Mouse (Mus musculus): ENCODE measurements around the gene Spata6. TPM values are rescaled to one million over a fixed set of nuclear protein-coding genes. Genes with fewer than 3 reads are reported as not detected.

The Spata6 gene
- polyA plus RNA-seq, 1 experiment from 2014 or later, result 5.3 TPM

GRCm38 (mm10) chr4:111704126-111704525 lies 15.7 kb upstream of the Spata6 start:
- Histone ChIP-seq H3K27ac (no peak overlapping the region), H3K9me3 (replicated peaks) (no peaks in the 10 kb centered on the region), H3K4me3 (no peak overlapping the region), H3K4me2 (no peak overlapping the region), H3K4me1 (no peaks in the 10 kb centered on the region), H3K36me3 (no peaks in the 10 kb centered on the region), H3K27me3 (replicated peaks) (no peaks in the 10 kb centered on the region), H3K9ac (no peak overlapping the region)
- WGBS (ENCODE audit: insufficient replicate concordance), result 81% methylated on average over 2 of the region's 2 CpGs
- no peak for ATAC-seq

GRCm38 (mm10) chr4:111704975-111705374 lies 14.8 kb upstream of the Spata6 start:
- H3K27me3 ChIP-seq (replicated peaks), result no peaks in the 10 kb centered on the region
- no peaks in the 10 kb centered on the region for H3K36me3 ChIP-seq
- no peaks in the 10 kb centered on the region for H3K4me1 ChIP-seq
- H3K4me3 ChIP-seq, result no peak overlapping the region
- no peaks in the 10 kb centered on the region for H3K9me3 ChIP-seq (replicated peaks)
- no peak overlapping the region for H3K4me2 ChIP-seq
- no peak overlapping the region for H3K9ac ChIP-seq
- WGBS (ENCODE audit: insufficient replicate concordance), result 47% methylated on average over 3 of the region's 3 CpGs
- no peak overlapping the region for H3K27ac ChIP-seq
- ATAC-seq, result no peak

DNA sequence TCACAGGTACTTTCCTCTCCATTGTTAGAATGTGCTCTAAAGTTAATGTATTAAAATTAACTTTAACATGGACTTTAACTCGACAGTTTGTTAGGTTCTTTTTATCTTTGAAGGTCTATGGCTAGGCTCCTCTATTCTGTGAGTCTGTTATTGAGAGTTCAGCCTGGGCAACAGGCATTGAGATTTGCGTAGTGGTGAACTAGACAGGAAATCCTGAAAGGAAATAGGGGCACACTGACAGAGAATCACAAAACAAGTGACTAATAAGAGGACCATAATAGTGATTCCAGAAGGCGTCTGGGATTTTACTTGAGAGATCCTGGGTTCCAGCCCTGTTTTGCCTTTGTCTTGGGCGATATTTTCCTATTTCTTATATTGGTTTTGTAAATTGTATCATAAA lies 488 bp upstream of the Spata6 start:
- H3K9ac ChIP-seq, result no peak overlapping the region; the same call in 1 of the 2 replicates
- H3K9me3 ChIP-seq (replicated peaks), result no peaks in the 10 kb centered on the region
- H3K27me3 ChIP-seq (replicated peaks), result no peaks in the 10 kb centered on the region
- no peaks in the 10 kb centered on the region for H3K36me3 ChIP-seq
- peaks cover 20% of the 10 kb centered on the region for H3K4me1 ChIP-seq
- WGBS (ENCODE audit: insufficient replicate concordance), result 32% methylated on average over 4 of the region's 4 CpGs
- H3K4me2 ChIP-seq, result peak overlapping the region; percentile 93
- no peak overlapping the region for H3K27ac ChIP-seq
- H3K4me3 ChIP-seq, result peak overlapping the region; percentile 77
- ATAC-seq, result no peak

- H3K27me3 ChIP-seq (replicated peaks), result no peaks in the 10 kb centered on the region
- peak overlapping the region; percentile 93 for H3K4me2 ChIP-seq
- H3K27ac ChIP-seq, result no peak overlapping the region
- WGBS (ENCODE audit: insufficient replicate concordance), result 28% methylated on average over 2 of the region's 2 CpGs
- peaks cover 20% of the 10 kb centered on the region for H3K4me1 ChIP-seq
- no peak overlapping the region; the same call in 1 of the 2 replicates for H3K9ac ChIP-seq
- no peak for ATAC-seq
- peak overlapping the region; percentile 77 for H3K4me3 ChIP-seq
- no peaks in the 10 kb centered on the region for H3K9me3 ChIP-seq (replicated peaks)
- H3K36me3 ChIP-seq, result no peaks in the 10 kb centered on the region
These were observed 849 bp downstream of the Spata6 start for GRCm38 (mm10) chr4:111720662-111721003.

GRCm38 (mm10) chr4:111721121-111721840 lies 1.5 kb downstream of the Spata6 start:
- Histone ChIP-seq H3K36me3 (no peaks in the 10 kb centered on the region), H3K4me2 (peak overlapping the region; percentile 93), H3K4me1 (peaks cover 20% of the 10 kb centered on the region), H3K27me3 (replicated peaks) (no peaks in the 10 kb centered on the region), H3K9ac (no peak overlapping the region), H3K4me3 (peak overlapping the region; percentile 77; the same call in 1 of the 2 replicates), H3K27ac (peak overlapping the region; percentile 51), H3K9me3 (replicated peaks) (no peaks in the 10 kb centered on the region)
- no peak for ATAC-seq
- WGBS (ENCODE audit: insufficient replicate concordance), result 33% methylated on average over 4 of the region's 4 CpGs

GRCm38 (mm10) chr4:111737551-111737950 lies 17.8 kb downstream of the Spata6 start:
- H3K36me3 ChIP-seq, result no peaks in the 10 kb centered on the region
- H3K4me1 ChIP-seq, result no peaks in the 10 kb centered on the region
- H3K9ac ChIP-seq, result no peak overlapping the region
- no peak for ATAC-seq
- H3K27me3 ChIP-seq (replicated peaks), result no peaks in the 10 kb centered on the region
- WGBS (ENCODE audit: insufficient replicate concordance), result 68% methylated on average over 1 of the region's 1 CpGs
- H3K4me3 ChIP-seq, result no peak overlapping the region
- H3K4me2 ChIP-seq, result no peak overlapping the region
- no peak overlapping the region for H3K27ac ChIP-seq
- no peaks in the 10 kb centered on the region for H3K9me3 ChIP-seq (replicated peaks)

- no peaks in the 10 kb centered on the region for H3K27me3 ChIP-seq (replicated peaks)
- WGBS (ENCODE audit: insufficient replicate concordance), result 63% methylated on average over 4 of the region's 4 CpGs
These were observed 60.7 kb downstream of the Spata6 start for GRCm38 (mm10) chr4:111780533-111780932.

DNA sequence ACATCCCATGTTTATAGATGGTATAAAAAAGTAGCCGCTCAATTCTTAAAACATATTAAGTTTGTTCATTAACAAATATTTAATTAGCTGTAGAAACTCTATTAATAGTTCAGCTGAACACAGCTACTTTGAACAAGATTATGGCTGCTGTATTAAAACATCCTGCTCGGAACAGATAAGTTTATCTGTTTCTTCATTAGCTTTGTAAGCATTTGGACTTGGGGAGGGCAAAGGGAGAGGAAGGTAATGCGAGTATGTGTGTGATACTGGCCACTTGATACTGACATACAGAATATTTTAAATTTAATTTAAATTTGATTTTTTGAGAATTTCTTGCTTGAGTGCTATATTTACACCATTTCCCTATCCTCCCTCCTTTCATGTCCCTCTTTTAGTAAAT lies 80.1 kb downstream of the Spata6 start:
- Histone ChIP-seq H3K9ac (no peak overlapping the region), H3K4me2 (no peak overlapping the region), H3K4me3 (no peak overlapping the region), H3K27me3 (replicated peaks) (no peaks in the 10 kb centered on the region), H3K36me3 (no peaks in the 10 kb centered on the region), H3K27ac (no peak overlapping the region), H3K9me3 (replicated peaks) (no peaks in the 10 kb centered on the region), H3K4me1 (no peaks in the 10 kb centered on the region)
- 52% methylated on average over 3 of the region's 3 CpGs for WGBS (ENCODE audit: insufficient replicate concordance)
- peak; percentile 83 for ATAC-seq

More at GRCm38 (mm10) chr4:111780533-111780932, 60.7 kb downstream of the Spata6 start:
- no peak overlapping the region for H3K4me2 ChIP-seq
- no peaks in the 10 kb centered on the region for H3K9me3 ChIP-seq (replicated peaks)
- no peak overlapping the region for H3K9ac ChIP-seq
- H3K36me3 ChIP-seq, result no peaks in the 10 kb centered on the region
- no peak for ATAC-seq
- H3K4me3 ChIP-seq, result no peak overlapping the region
- H3K27ac ChIP-seq, result no peak overlapping the region
- no peaks in the 10 kb centered on the region for H3K4me1 ChIP-seq

- H3K27me3 ChIP-seq (replicated peaks), result no peaks in the 10 kb centered on the region
- H3K27ac ChIP-seq, result no peak overlapping the region
- H3K4me2 ChIP-seq, result no peak overlapping the region
- ATAC-seq, result no peak
- H3K4me3 ChIP-seq, result no peak overlapping the region
- H3K9me3 ChIP-seq (replicated peaks), result no peaks in the 10 kb centered on the region
- no peaks in the 10 kb centered on the region for H3K36me3 ChIP-seq
- no peak overlapping the region for H3K9ac ChIP-seq
- no peaks in the 10 kb centered on the region for H3K4me1 ChIP-seq
- 79% methylated on average over 2 of the region's 2 CpGs for WGBS (ENCODE audit: insufficient replicate concordance)
These were observed 83.4 kb downstream of the Spata6 start for GRCm38 (mm10) chr4:111803164-111803563.

DNA sequence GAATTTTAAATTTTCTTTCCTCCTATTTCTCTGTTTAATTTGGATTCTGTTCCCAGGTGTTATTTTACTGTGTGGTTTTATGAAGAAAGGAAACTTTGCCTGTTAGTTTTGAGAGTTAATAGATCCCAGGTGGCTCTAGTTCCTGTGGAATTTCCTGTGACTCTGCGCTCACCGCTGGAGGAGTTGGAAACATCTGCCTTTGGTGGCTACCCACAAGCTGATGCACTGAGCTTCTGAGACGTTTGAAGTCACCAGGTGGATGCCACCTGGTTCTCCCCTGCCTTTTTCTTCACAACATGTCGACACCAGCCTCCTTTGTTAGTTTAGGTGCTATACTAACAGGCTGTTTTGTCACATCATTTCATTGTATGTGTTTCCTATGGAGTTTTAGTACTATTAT lies 97.7 kb downstream of the Spata6 start:
- ATAC-seq, result no peak

DNA sequence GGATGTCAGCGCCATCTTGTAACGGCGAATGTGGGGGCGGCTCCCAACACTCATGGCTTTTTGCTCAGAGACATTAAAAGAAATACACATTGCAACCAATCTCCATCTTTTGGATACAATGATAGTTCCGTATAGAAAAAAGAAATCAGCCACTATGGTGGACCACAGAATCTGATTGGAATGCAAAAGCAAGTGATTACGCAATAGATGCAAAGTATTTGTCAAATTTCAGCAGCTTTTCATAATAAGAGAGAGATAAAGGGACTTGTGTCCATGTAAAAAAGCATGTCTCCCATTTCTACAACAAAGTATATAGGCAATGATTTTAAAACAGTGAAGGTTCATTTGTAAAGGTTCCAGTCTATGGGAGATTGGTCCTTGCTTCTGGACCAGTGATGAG lies 119.1 kb downstream of the Spata6 start:
- H3K4me2 ChIP-seq, result no peak overlapping the region

More for the DNA sequence above, 97.7 kb downstream of the Spata6 start:
- H3K27ac ChIP-seq, result no peak overlapping the region
- H3K4me1 ChIP-seq, result no peaks in the 10 kb centered on the region
- no peaks in the 10 kb centered on the region for H3K9me3 ChIP-seq (replicated peaks)
- no peak overlapping the region for H3K9ac ChIP-seq
- no peaks in the 10 kb centered on the region for H3K27me3 ChIP-seq (replicated peaks)
- H3K4me3 ChIP-seq, result no peak overlapping the region
- H3K4me2 ChIP-seq, result no peak overlapping the region
- 49% methylated on average over 4 of the region's 4 CpGs for WGBS (ENCODE audit: insufficient replicate concordance)
- H3K36me3 ChIP-seq, result no peaks in the 10 kb centered on the region

GRCm38 (mm10) chr4:111852626-111853025 lies 132.8 kb downstream of the Spata6 start:
- Histone ChIP-seq H3K27me3 (replicated peaks) (no peaks in the 10 kb centered on the region), H3K9me3 (replicated peaks) (no peaks in the 10 kb centered on the region), H3K4me1 (no peaks in the 10 kb centered on the region), H3K4me2 (no peak overlapping the region), H3K36me3 (no peaks in the 10 kb centered on the region), H3K9ac (no peak overlapping the region), H3K27ac (no peak overlapping the region), H3K4me3 (no peak overlapping the region)
- no peak for ATAC-seq

More for the DNA sequence above, 119.1 kb downstream of the Spata6 start:
- ATAC-seq, result no peak
- Histone ChIP-seq H3K27me3 (replicated peaks) (no peaks in the 10 kb centered on the region), H3K4me3 (no peak overlapping the region), H3K4me1 (no peaks in the 10 kb centered on the region), H3K9me3 (replicated peaks) (no peaks in the 10 kb centered on the region), H3K36me3 (no peaks in the 10 kb centered on the region), H3K9ac (no peak overlapping the region), H3K27ac (no peak overlapping the region)
- WGBS (ENCODE audit: insufficient replicate concordance), result 75% methylated on average over 6 of the region's 6 CpGs

GRCm38 (mm10) chr4:111866701-111867100 lies 146.9 kb downstream of the Spata6 start:
- ATAC-seq, result no peak
- Histone ChIP-seq H3K27me3 (replicated peaks) (no peaks in the 10 kb centered on the region), H3K4me3 (no peak overlapping the region), H3K9me3 (replicated peaks) (no peaks in the 10 kb centered on the region), H3K4me2 (no peak overlapping the region), H3K9ac (no peak overlapping the region), H3K36me3 (no peaks in the 10 kb centered on the region), H3K4me1 (no peaks in the 10 kb centered on the region), H3K27ac (no peak overlapping the region)
- WGBS (ENCODE audit: insufficient replicate concordance), result 63% methylated on average over 5 of the region's 5 CpGs
